Mouse (Mus musculus) CD4-positive naive resting alpha-beta T cell, adult 57 days (primary cell): Measurements from ENCODE around the gene Tstd2. TPM values are rescaled to one million over a fixed set of nuclear protein-coding genes. Genes with fewer than 3 reads are reported as not detected.

Experiments used
- total RNA-seq: library from RNA; stranded (reverse); gene quantifications from one replicate; pipeline ENCODE4 v1.2.4, GENCODE M21; 2023

Gene Tstd2
- 44.1 TPM for total RNA-seq

GRCm38 (mm10) chr4:46138287-46139222, at the start of gene Tstd2, which contains the start of gene Ncbp1:
Gene Tstd2, minus strand, starts transcription at chr4:46138694.
Gene Ncbp1, plus strand, starts transcription at chr4:46138613.

Other genes with a start within 250 kb of the Tstd2 start
- gene Ccdc180, start 248.4 kb downstream of the Tstd2 start, total RNA-seq, result not detected
- gene Tdrd7, start 173.4 kb downstream of the Tstd2 start, total RNA-seq, result 3.7 TPM
- 0.74 TPM for gene Tmod1, start 99.8 kb downstream of the Tstd2 start, total RNA-seq
- gene Ncbp1, start 81 bp downstream of the Tstd2 start, total RNA-seq, result 81.0 TPM
- 34.0 TPM for gene Xpa, start 57.6 kb upstream of the Tstd2 start, total RNA-seq
- not detected for gene Foxe1, start 204.9 kb upstream of the Tstd2 start, total RNA-seq